Mouse (Mus musculus) thymus, adult 2 months (tissue): Measurements from ENCODE around the gene Bcl2l15.

Experiments used
- CTCF ChIP-seq: fragments of 200-500 bp; IDR thresholded peaks from 2 replicates; pipeline ENCODE4 v1.5.1; 2012; ENCODE audit warnings: mild to moderate bottlenecking, control low read depth, low read length, moderate library complexity, borderline replicate concordance; ENCODE audit not compliant: control insufficient read depth, poor library complexity, insufficient read depth; ENCODE audit errors: extremely low read depth
- POLR2A ChIP-seq: fragments of 200-500 bp; IDR thresholded peaks from 2 replicates; pipeline ENCODE4 v1.6.1; 2012; ENCODE audit warnings: mild to moderate bottlenecking, low read length, control low read depth, moderate library complexity; ENCODE audit not compliant: control insufficient read depth, poor library complexity, insufficient read depth; ENCODE audit errors: extremely low read depth

- no peak; the same call in 1 of the 2 replicates for TF ChIP-seq CTCF
- TF ChIP-seq POLR2A: peak; percentile 65
Observed at GRCm38 (mm10) chr3:103808891-103809798, 23.3 kb upstream of the Bcl2l15 start, which contains the start of the genes Dclre1b, Ap4b1 and Gm43064.
